Mouse (Mus musculus) myocyte (in vitro differentiated cells): ENCODE data around the gene C2cd2.
A peak's percentile ranks its signal among the peaks of the same experiment; 100 is the strongest.

Experiments
- CEBPB ChIP-seq: IDR thresholded peaks from 2 replicates; pipeline ENCODE4 v1.6.1; 2011; ENCODE audit warnings: mild to moderate bottlenecking, moderate library complexity; ENCODE audit not compliant: poor library complexity, insufficient read depth, severe bottlenecking
- E2F4 ChIP-seq: IDR thresholded peaks from one replicate; pipeline ENCODE4 v1.6.1; 2011; ENCODE audit warnings: mild to moderate bottlenecking, control low read depth, moderate library complexity; ENCODE audit not compliant: insufficient read depth
- MAX ChIP-seq: IDR thresholded peaks from one replicate; pipeline ENCODE4 v1.6.1; 2011; ENCODE audit warnings: low read depth, mild to moderate bottlenecking, control low read depth
- MYOG ChIP-seq, 3 experiments: IDR thresholded peaks; one replicate each; pipeline ENCODE4 v1.6.1; 2011; ENCODE audit warnings: control low read depth in 2 of 3, low read depth in 2 of 3, mild to moderate bottlenecking in 2 of 3; ENCODE audit not compliant: insufficient read length in 2 of 3, control insufficient read depth in 1 of 3, insufficient read depth in 1 of 3
- POLR2A ChIP-seq: IDR thresholded peaks from one replicate; pipeline ENCODE4 v1.6.1; 2011; ENCODE audit warnings: low read depth, mild to moderate bottlenecking, control low read depth, moderate library complexity; ENCODE audit not compliant: insufficient read length
- REST ChIP-seq: IDR thresholded peaks from one replicate; pipeline ENCODE4 v1.6.1; 2011; ENCODE audit warnings: mild to moderate bottlenecking, control low read depth, moderate library complexity; ENCODE audit not compliant: insufficient read depth, insufficient read length
- SRF ChIP-seq: IDR thresholded peaks from one replicate; pipeline ENCODE4 v1.6.1; 2011; ENCODE audit warnings: low read depth; ENCODE audit not compliant: control insufficient read depth, insufficient read length
- TCF12 ChIP-seq: IDR thresholded peaks from one replicate; pipeline ENCODE4 v1.6.1; 2011; ENCODE audit warnings: mild to moderate bottlenecking, control low read depth; ENCODE audit not compliant: poor library complexity, insufficient read depth, severe bottlenecking
- TCF3 ChIP-seq: IDR thresholded peaks from one replicate; pipeline ENCODE4 v1.6.1; 2011; ENCODE audit warnings: low read depth, control low read depth; ENCODE audit not compliant: insufficient read length
- USF1 ChIP-seq: IDR thresholded peaks from one replicate; pipeline ENCODE4 v1.6.1; 2011; ENCODE audit warnings: low read depth, mild to moderate bottlenecking, control low read depth, moderate library complexity

GRCm38 (mm10) chr16:97996616-97997382 lies 34.4 kb upstream of the C2cd2 start, which contains the start of gene B230307C23Rik:
- TF ChIP-seq POLR2A (peak; percentile 41), E2F4 (no peak), TCF12 (no peak), MYOG (IDR thresholded peaks at IDR 0.05; ENCODE audit: control insufficient read depth in 1 of 3, insufficient read depth in 1 of 3, insufficient read length in 2 of 3, low read depth in 2 of 3) (no peak), USF1 (no peak), TCF3 (no peak), CEBPB (no peak), SRF (no peak), MAX (no peak), REST (no peak)
